Mouse (Mus musculus): ENCODE results near the gene Padi4. TPM values are rescaled to one million over a fixed set of nuclear protein-coding genes. Genes with fewer than 3 reads are reported as not detected.

Padi4 gene
- polyA plus RNA-seq, 1 experiment from 2014 or later, result 0.91 TPM

DNA sequence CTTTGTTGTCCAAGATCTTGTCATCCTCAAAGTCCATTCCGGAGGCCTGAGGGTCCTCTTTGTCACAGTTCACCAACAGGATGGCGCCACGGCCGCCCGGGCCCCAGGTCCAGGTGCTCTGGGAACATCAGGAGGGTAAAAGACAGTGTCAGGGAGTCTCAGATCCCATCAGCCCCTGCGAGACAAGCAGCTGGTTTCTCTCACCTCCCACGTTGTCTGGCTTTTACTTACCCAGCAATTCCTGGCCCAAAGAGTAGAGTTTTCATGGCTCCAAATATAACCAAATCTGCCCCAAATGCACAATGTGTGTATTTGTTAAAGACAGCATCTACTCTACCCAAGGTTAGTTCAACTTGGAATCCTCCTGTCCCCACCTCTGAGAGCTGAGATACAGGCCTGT, 12.4 kb downstream of the Padi4 start:
- no peak for ATAC-seq
- H3K4me3 ChIP-seq, result no peak overlapping the region
- no peak overlapping the region for H3K4me2 ChIP-seq
- H3K9me3 ChIP-seq (replicated peaks), result no peaks in the 10 kb centered on the region
- H3K4me1 ChIP-seq, result no peaks in the 10 kb centered on the region; the same call in 1 of the 2 replicates
- no peaks in the 10 kb centered on the region for H3K36me3 ChIP-seq
- no peak overlapping the region for H3K27ac ChIP-seq
- H3K27me3 ChIP-seq (replicated peaks), result no peaks in the 10 kb centered on the region; the same call in none of the 2 replicates
- no peak overlapping the region for H3K9ac ChIP-seq
- WGBS (ENCODE audit: insufficient replicate concordance), result 74% methylated on average over 7 of the region's 7 CpGs

DNA sequence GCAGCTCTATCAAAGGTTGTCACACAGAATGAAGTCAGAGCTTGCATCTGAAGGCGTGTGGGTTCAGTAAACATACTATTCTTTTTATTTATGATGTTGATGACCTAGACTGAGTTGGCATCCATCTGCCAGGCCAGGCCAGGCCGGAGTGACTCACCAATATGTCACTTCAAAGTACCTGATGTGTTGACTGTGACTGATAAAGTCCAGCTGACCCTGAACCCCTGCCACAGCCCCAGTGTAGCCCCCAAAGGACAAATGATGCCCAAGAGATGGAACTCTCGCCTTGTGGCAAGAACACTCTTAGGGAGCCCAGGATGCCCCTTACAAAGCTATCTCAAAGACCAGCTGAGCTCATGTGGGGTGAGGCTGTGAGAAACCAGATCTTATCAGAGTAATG, 18.2 kb downstream of the Padi4 start:
- H3K36me3 ChIP-seq, result no peaks in the 10 kb centered on the region
- peaks cover 10% of the 10 kb centered on the region for H3K27me3 ChIP-seq (replicated peaks)
- H3K4me1 ChIP-seq, result no peaks in the 10 kb centered on the region; the same call in 1 of the 2 replicates
- no peak overlapping the region for H3K9ac ChIP-seq
- ATAC-seq, result no peak
- no peak overlapping the region for H3K4me3 ChIP-seq
- WGBS (ENCODE audit: insufficient replicate concordance), result 54% methylated on average over 3 of the region's 3 CpGs
- no peaks in the 10 kb centered on the region for H3K9me3 ChIP-seq (replicated peaks)
- H3K27ac ChIP-seq, result no peak overlapping the region
- H3K4me2 ChIP-seq, result no peak overlapping the region

DNA sequence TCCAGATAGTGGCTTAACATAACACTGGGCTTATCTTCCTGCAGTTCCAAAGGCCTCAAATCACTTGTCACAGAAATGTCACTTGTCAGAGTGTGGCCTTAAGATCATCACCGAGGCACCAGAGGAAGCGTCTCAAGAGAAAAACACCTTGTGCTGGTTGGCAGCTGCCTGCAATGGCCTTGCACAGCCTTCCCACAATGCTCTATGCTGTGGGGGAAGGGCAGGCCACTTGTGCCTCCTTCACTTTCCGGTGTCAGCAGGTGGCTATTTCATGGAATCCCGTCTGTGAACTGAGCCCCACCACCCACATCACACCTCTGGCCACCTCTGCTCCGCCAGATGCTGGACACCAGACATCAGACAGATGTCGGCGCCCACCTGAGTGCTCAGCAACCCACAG, 20.7 kb downstream of the Padi4 start:
- Histone ChIP-seq H3K4me3 (no peak overlapping the region), H3K4me1 (peaks cover 10% of the 10 kb centered on the region), H3K9ac (no peak overlapping the region), H3K9me3 (replicated peaks) (no peaks in the 10 kb centered on the region), H3K27me3 (replicated peaks) (peaks cover 23% of the 10 kb centered on the region), H3K4me2 (no peak overlapping the region), H3K36me3 (no peaks in the 10 kb centered on the region), H3K27ac (no peak overlapping the region)
- ATAC-seq, result no peak
- 54% methylated on average over 7 of the region's 7 CpGs for WGBS (ENCODE audit: insufficient replicate concordance)

DNA sequence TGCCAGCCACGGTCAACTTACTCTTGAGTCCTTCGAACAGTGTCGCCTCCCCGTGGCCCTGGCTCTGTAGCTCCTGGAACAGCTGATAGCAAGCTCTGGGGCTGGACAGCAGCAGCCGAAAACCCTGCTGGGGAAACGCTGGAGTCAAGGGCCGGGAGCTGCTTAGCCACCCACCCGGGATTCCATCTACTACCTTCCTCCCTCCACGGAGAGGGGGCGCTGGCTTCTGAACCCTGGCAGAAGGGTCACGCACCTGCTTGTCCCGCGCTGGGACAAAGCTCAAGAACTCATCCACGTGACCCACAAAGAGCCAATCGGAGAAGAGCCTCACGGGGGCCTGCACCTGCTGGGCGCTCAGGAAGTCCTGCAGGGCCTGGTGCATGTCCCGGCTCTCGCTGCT, 23.7 kb downstream of the Padi4 start:
- no peak overlapping the region for H3K4me3 ChIP-seq
- 9% methylated on average over 19 of the region's 19 CpGs for WGBS (ENCODE audit: insufficient replicate concordance)
- H3K36me3 ChIP-seq, result no peaks in the 10 kb centered on the region
- no peak overlapping the region for H3K9ac ChIP-seq
- H3K4me1 ChIP-seq, result peaks cover 10% of the 10 kb centered on the region
- no peak overlapping the region for H3K27ac ChIP-seq
- no peaks in the 10 kb centered on the region for H3K9me3 ChIP-seq (replicated peaks)
- peak overlapping the region; percentile 57 for H3K4me2 ChIP-seq
- H3K27me3 ChIP-seq (replicated peaks), result peaks cover 39% of the 10 kb centered on the region
- ATAC-seq, result no peak

DNA sequence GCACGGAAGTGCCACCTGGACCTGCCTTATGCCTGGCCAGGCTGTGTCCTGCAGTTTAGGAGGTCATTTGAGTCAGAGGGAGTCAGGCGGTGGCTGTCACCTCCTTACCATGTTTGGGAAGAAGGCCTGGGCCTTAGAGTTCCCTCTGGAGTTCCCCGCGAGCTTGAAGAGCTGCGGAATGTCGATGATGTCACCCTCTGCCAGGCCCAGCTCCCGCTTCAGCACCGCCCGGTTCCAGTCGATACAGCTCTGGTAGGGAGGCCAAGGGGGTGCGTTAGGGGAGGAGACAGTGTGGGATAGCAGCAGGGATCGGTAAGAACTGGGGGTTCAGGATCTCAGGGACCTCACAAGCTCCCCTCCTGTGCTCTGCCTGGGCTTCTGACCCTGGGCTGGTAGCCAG, 26.1 kb downstream of the Padi4 start:
- WGBS (ENCODE audit: insufficient replicate concordance), result 19% methylated on average over 12 of the region's 12 CpGs
- Histone ChIP-seq H3K4me2 (no peak overlapping the region), H3K27me3 (replicated peaks) (peaks cover 42% of the 10 kb centered on the region), H3K36me3 (no peaks in the 10 kb centered on the region), H3K27ac (no peak overlapping the region), H3K9me3 (replicated peaks) (no peaks in the 10 kb centered on the region), H3K4me3 (no peak overlapping the region), H3K4me1 (peaks cover 10% of the 10 kb centered on the region), H3K9ac (no peak overlapping the region)
- ATAC-seq, result no peak

DNA sequence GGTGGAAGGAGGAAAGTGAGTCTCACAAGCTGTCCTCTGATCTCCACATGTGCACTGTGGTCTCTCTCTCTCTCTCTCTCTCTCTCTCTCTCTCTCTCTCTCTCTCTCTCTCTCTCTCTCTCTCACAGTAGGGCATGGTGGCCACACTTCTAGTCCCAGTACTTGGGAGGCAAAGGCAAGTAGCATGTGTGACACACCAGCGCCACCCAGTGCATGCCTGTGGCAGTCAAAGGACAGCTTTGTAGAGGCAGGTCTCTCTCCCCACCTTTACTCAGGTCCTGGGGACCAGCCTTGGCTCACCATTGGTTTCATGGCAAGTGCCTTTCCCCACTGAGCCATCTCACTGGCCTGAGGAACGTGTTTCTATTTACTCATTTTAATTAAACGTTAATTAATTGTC, 29.4 kb downstream of the Padi4 start:
- Histone ChIP-seq H3K4me3 (no peak overlapping the region), H3K4me2 (no peak overlapping the region), H3K9me3 (replicated peaks) (no peaks in the 10 kb centered on the region), H3K9ac (no peak overlapping the region), H3K36me3 (no peaks in the 10 kb centered on the region), H3K27ac (no peak overlapping the region), H3K4me1 (no peaks in the 10 kb centered on the region), H3K27me3 (replicated peaks) (peaks cover 39% of the 10 kb centered on the region)
- 10% methylated on average over 3 of the region's 3 CpGs for WGBS (ENCODE audit: insufficient replicate concordance)
- no peak; the same call in 1 of the 2 replicates for ATAC-seq

DNA sequence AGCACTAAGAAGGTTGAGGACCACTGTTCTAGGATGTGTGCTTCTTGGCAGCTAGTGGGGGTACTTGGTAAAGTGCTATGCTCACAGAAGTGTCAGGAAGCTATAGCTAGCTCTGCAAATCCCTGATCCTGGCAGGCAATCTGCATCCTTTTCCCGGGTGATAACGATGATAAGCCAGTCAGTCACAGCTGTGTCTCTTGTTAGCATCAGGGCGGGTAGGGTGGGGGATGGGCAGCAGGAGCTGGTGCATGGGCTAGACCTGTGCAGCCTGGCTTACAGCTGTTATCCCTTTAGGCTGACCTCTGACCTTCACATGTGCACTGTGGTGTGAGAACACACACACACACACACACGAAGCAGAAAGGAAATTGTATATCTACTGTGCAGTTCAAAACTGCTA, 30.9 kb downstream of the Padi4 start:
- no peak for ATAC-seq
- no peaks in the 10 kb centered on the region for H3K36me3 ChIP-seq
- H3K4me1 ChIP-seq, result no peaks in the 10 kb centered on the region
- H3K27me3 ChIP-seq (replicated peaks), result peaks cover 32% of the 10 kb centered on the region
- H3K9me3 ChIP-seq (replicated peaks), result no peaks in the 10 kb centered on the region
- no peak overlapping the region for H3K9ac ChIP-seq
- no peak overlapping the region for H3K4me2 ChIP-seq
- H3K4me3 ChIP-seq, result no peak overlapping the region
- no peak overlapping the region for H3K27ac ChIP-seq
- 20% methylated on average over 4 of the region's 4 CpGs for WGBS (ENCODE audit: insufficient replicate concordance)

DNA sequence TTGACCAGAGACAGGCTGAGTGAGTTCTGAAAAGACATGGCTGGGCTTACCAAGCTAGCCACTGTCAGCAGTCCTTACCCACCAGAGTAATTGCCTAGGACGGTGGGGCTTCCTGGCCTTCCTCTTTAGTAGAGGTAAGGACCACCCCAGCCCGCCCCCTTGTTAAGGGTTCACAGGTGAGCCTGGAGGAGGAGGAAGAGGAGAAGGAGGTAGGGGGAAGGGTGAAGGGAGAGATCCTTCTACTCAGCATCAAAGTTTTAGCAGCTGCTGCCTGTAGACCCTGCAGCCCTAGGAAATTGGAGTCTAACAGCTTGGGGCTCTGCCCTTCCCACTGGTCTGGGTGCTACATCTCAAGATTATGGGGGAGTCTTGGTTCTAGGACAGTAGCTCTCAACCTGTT, 31.5 kb downstream of the Padi4 start, which contains the start of gene Padi6:
Padi6 (minus strand) TSS at position 101 of the 400 bp plus-strand sequence.
- no peaks in the 10 kb centered on the region for H3K36me3 ChIP-seq
- no peak within 1 kb of the TSS for H3K4me3 ChIP-seq
- H3K9me3 ChIP-seq (replicated peaks), result no peaks in the 10 kb centered on the region
- H3K9ac ChIP-seq, result no peak within 1 kb of the TSS
- 50% methylated on average over 2 of the region's 2 CpGs for WGBS (ENCODE audit: insufficient replicate concordance)
- H3K4me1 ChIP-seq, result no peaks in the 10 kb centered on the region
- H3K4me2 ChIP-seq, result no peak within 1 kb of the TSS
- no peak for ATAC-seq
- no peak within 1 kb of the TSS for H3K27ac ChIP-seq
- peaks cover 27% of the 10 kb centered on the region; the same call in 1 of the 2 replicates for H3K27me3 ChIP-seq (replicated peaks)

DNA sequence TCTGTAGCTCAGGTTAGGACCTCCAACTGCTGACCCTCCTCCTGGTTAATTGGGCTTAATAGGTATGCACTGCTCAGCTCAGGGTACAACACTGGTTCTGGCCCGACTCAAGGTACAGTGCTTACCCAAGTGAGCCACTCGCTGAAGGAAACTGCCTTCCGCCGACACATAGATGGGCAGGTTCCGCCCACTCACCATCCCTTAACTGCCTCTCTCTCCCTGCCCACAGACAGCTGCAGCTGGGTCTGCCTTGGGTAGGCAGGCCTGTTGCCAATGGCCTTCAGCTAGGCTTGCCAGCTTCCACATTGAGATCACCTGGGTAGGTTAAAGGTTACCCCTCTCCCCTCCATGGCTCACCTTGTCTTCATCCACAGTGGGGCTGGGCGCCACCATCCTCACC, 32.6 kb downstream of the Padi4 start:
- Histone ChIP-seq H3K27ac (no peak overlapping the region), H3K4me3 (no peak overlapping the region), H3K4me1 (no peaks in the 10 kb centered on the region), H3K9me3 (replicated peaks) (no peaks in the 10 kb centered on the region), H3K9ac (no peak overlapping the region), H3K27me3 (replicated peaks) (peaks cover 18% of the 10 kb centered on the region; the same call in 1 of the 2 replicates), H3K36me3 (no peaks in the 10 kb centered on the region), H3K4me2 (no peak overlapping the region)
- ATAC-seq, result no peak
- 67% methylated on average over 6 of the region's 6 CpGs for WGBS (ENCODE audit: insufficient replicate concordance)

DNA sequence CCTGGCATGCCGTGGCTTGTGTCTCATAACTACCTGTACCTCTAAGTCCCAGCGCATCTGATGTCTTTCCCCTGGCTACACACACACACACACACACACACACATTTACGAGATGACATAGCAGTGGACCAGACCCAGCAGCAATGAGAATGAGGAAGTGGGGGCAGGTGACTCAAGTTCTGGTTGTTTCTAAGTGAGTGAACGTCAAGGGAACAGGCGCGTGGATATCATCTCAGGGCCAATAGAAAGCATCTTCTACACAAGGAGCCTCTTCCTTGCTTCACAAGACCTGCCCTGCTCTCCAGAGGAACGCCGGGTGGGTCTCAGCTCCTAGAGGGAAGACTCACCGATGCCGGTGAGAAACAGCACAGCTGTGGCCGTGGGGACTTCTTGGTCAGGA, 33.4 kb downstream of the Padi4 start:
- no peak overlapping the region for H3K9ac ChIP-seq

DNA sequence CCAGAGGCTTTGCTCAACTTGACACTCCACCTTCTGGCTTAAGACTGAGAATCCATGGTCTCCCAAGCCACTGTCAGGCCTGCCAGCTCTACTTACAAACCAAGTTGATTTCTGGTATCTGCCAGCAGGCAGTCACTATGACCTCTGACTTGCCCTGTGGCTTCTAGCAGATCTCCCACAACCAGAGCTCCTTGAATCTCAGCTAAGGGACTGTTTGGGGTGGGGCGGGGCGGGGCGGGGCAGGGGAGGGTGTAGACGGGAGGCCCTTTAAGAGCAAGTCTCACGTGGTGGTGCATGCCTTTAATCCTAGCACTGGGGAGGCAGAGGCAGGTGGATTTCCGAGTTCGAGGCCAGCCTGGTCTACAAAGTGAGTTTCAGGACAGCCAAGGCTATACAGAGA, 41.2 kb downstream of the Padi4 start:
- no peak for ATAC-seq
- H3K27me3 ChIP-seq (replicated peaks), result 0 out of 2 replicates have a peak, but pooled peaks cover 13% of the 10 kb centered on the region
- peaks cover 9% of the 10 kb centered on the region; the same call in 1 of the 2 replicates for H3K4me1 ChIP-seq
- H3K4me3 ChIP-seq, result no peak overlapping the region
- no peaks in the 10 kb centered on the region for H3K9me3 ChIP-seq (replicated peaks)
- WGBS (ENCODE audit: insufficient replicate concordance), result 46% methylated on average over 7 of the region's 7 CpGs
- H3K36me3 ChIP-seq, result no peaks in the 10 kb centered on the region
- H3K9ac ChIP-seq, result no peak overlapping the region
- H3K4me2 ChIP-seq, result no peak overlapping the region
- H3K27ac ChIP-seq, result no peak overlapping the region

More for the DNA sequence above, 33.4 kb downstream of the Padi4 start:
- H3K27ac ChIP-seq, result no peak overlapping the region
- H3K4me3 ChIP-seq, result no peak overlapping the region
- no peaks in the 10 kb centered on the region for H3K9me3 ChIP-seq (replicated peaks)
- no peak overlapping the region for H3K4me2 ChIP-seq
- peaks cover 21% of the 10 kb centered on the region; the same call in 1 of the 2 replicates for H3K27me3 ChIP-seq (replicated peaks)
- no peak for ATAC-seq
- 58% methylated on average over 11 of the region's 11 CpGs for WGBS (ENCODE audit: insufficient replicate concordance)
- no peaks in the 10 kb centered on the region for H3K36me3 ChIP-seq
- H3K4me1 ChIP-seq, result no peaks in the 10 kb centered on the region

DNA sequence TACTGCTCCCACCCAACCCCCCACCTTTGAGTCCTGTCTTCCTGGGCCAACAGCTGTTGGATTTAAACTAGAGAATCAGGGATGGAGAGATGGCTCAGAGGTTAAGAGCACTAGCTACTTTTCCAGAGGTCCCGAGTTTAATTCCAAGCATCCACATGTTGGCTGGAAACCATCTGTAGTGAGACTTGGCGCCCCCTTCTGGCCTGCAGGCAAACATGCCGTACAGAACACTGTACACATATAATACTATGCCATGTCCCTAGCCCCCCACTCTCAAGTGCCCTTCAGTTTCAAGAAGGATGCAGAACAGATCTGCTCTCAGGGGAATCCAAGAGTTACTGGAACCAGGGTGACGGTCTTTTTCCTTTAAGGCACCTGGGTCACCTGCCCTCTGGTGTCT, 42.4 kb downstream of the Padi4 start:
- no peaks in the 10 kb centered on the region for H3K36me3 ChIP-seq

DNA sequence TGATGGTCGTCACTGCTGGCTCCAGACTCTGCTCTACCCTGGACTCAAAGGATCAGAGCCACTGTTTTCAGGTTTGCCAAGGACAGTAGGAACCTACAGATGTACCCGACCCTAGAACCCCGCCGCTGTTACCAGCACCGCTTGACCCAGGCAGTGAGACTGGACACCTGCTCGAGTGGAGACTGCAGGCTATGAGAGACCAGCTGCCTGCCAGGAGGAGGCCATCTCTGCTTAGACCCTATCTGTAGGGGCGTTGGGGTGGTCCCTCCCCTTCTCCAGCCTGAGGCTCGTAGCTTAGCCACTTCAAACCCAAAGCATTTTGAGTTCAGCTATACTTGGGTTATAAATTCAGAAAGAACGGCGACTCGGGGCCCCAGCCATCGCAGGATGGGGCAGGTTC, 47.1 kb downstream of the Padi4 start:
- no peak overlapping the region for H3K9ac ChIP-seq
- no peaks in the 10 kb centered on the region for H3K27me3 ChIP-seq (replicated peaks)
- peaks cover 7% of the 10 kb centered on the region; the same call in 1 of the 2 replicates for H3K4me1 ChIP-seq
- no peak overlapping the region for H3K4me2 ChIP-seq
- no peak overlapping the region for H3K4me3 ChIP-seq
- no peak overlapping the region for H3K27ac ChIP-seq
- no peaks in the 10 kb centered on the region for H3K9me3 ChIP-seq (replicated peaks)
- no peak for ATAC-seq
- WGBS (ENCODE audit: insufficient replicate concordance), result 81% methylated on average over 12 of the region's 12 CpGs
- peaks cover 28% of the 10 kb centered on the region for H3K36me3 ChIP-seq

More for the DNA sequence above, 42.4 kb downstream of the Padi4 start:
- Histone ChIP-seq H3K27ac (no peak overlapping the region), H3K9me3 (replicated peaks) (no peaks in the 10 kb centered on the region), H3K4me1 (peaks cover 9% of the 10 kb centered on the region; the same call in 1 of the 2 replicates), H3K4me3 (no peak overlapping the region), H3K4me2 (no peak overlapping the region), H3K9ac (no peak overlapping the region), H3K27me3 (replicated peaks) (0 out of 2 replicates have a peak, but pooled peaks cover 13% of the 10 kb centered on the region)
- 58% methylated on average over 4 of the region's 4 CpGs for WGBS (ENCODE audit: insufficient replicate concordance)
- ATAC-seq, result no peak
